Mouse (Mus musculus): ENCODE results near the gene Rap2a. TPM values are rescaled to one million over a fixed set of nuclear protein-coding genes. Genes with fewer than 3 reads are reported as not detected.
A peak's percentile ranks its signal among the peaks of the same experiment; 100 is the strongest.

The Rap2a gene
- 11.0 TPM in 2 replicates for polyA plus RNA-seq (2016; fragmentation: Nextera tagmentation; extraction: Ambion mirVana)

DNA sequence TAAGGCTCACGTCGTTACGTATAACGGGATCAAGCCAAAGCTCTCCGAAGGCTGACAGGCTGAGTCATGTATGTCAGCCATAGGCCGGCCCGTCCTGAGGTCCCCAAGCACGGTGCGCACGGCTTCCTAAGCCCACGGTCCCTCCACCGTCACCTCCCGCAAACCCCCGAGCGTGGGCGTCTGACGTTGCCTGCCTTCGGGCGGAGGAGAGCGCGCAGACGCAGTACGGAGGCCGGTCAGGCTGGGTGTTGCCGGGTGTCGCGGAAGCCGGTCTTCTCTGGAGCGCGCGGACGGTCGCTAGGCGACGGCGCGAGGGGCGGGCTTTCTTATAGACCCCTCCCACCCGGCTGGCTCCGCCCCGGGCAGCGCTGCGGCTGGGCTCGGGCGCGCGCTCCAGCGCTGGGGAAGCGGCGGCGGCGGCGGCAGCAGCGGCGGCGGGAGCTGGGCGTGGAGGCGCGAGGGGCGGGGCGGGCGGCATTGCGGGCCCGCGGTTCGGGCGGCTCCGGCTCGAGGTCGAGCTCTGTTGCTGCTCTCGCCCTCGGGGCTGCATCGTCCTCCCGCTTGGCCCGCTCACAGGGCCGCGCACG is at the start of gene Rap2a:
Gene Rap2a (plus strand): TSS at position 463 of the 587 bp plus-strand sequence.
- peak within 1 kb of the TSS; percentile 91 for H3K27ac ChIP-seq (replicated peaks)
- peaks cover 19% of the 10 kb centered on the region for H3K36me3 ChIP-seq (replicated peaks)
- no peaks in the 10 kb centered on the region for H3K27me3 ChIP-seq (replicated peaks; ENCODE audit: low read depth, poor library complexity, severe bottlenecking)
- H3K9me3 ChIP-seq = no peaks in the 10 kb centered on the region
- peaks cover 12% of the 10 kb centered on the region for H3K4me1 ChIP-seq
- DNase-seq (ENCODE audit: low spot score) = peak; percentile 97
- under 1% methylated on average over 78 of the region's 78 CpGs for WGBS
- H3K4me3 ChIP-seq = peak within 1 kb of the TSS; percentile 82

DNA sequence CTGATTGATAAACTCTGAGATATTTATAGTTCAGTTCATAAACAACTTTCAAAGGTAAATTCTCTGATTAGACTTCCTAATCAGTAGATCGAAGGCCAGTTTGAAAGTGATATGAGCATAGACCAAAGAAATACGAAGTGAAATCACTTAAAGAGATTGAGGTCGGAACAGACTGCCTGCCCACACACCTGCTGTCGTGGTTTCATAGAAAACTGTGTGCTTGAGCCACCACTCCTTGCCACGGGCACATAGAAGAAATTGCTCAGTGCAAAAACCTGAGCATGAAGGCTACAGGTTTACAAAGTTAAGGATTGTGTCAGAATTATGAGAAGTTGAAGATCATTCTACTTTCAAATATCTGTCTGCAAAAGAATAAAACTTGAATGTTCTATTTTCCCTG is 49.7 kb upstream of the Rap2a start:
- Histone ChIP-seq H3K4me3 (no peak overlapping the region), H3K4me1 (no peaks in the 10 kb centered on the region), H3K9me3 (peaks cover 15% of the 10 kb centered on the region; the same call in 1 of the 2 replicates), H3K36me3 (replicated peaks) (peaks cover 49% of the 10 kb centered on the region), H3K27me3 (replicated peaks; ENCODE audit: low read depth, poor library complexity, severe bottlenecking) (no peaks in the 10 kb centered on the region), H3K27ac (replicated peaks) (no peak overlapping the region)
- 93% methylated on average over 5 of the region's 5 CpGs for WGBS
- no peak for DNase-seq (ENCODE audit: low spot score)

DNA sequence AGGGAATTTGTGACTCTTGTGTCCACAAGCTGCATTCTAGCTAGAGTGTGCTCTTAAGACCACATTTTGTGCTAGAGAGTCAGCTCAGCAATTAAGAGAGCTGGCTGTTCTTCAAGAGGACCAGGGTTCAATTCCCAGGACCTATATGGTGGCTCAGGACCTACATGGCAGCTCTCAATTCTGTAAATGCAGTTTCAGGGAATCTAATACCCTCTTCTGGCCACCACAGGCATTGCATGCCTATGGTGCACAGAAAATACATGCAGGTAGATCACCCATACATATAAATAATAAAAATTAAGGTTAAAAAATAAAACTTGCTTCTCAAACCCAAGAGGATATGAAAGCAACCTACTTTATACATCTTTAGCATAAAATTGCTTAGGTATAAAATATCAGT is 45.5 kb upstream of the Rap2a start:
- peaks cover 11% of the 10 kb centered on the region; the same call in 1 of the 2 replicates for H3K4me1 ChIP-seq
- H3K4me3 ChIP-seq = no peak overlapping the region
- peak; percentile 15 for DNase-seq (ENCODE audit: low spot score)
- H3K36me3 ChIP-seq (replicated peaks) = peaks cover 17% of the 10 kb centered on the region
- H3K9me3 ChIP-seq = no peaks in the 10 kb centered on the region
- H3K27me3 ChIP-seq (replicated peaks; ENCODE audit: low read depth, poor library complexity, severe bottlenecking) = no peaks in the 10 kb centered on the region
- no peak overlapping the region for H3K27ac ChIP-seq (replicated peaks)

DNA sequence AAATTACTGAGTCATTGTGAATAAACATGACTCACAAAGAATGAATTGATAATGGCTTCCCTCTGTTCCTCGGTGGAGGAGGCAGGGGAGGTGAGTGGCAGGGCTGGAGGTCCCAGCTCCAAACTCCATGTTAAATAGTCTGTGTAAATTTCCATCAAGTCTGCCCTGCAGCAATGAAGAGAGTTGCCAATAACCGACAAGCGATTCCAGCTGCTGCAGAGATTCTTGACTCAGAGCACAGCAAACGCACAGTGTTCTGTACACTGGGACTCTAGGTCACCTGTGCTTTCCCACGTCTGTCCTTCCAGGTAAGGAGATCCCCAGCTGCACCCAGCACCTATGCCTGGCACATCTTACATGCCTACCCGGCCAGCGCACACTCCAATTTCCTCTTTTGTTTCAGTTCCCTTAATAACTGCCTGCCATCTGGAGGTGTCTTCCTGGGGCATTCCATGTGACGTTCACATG is 44.3 kb upstream of the Rap2a start:
- DNase-seq (ENCODE audit: low spot score) = peak; percentile 35
- Histone ChIP-seq H3K4me1 (peaks cover 11% of the 10 kb centered on the region; the same call in 1 of the 2 replicates), H3K9me3 (no peaks in the 10 kb centered on the region), H3K4me3 (no peak overlapping the region), H3K27me3 (replicated peaks; ENCODE audit: low read depth, poor library complexity, severe bottlenecking) (no peaks in the 10 kb centered on the region), H3K36me3 (replicated peaks) (peaks cover 12% of the 10 kb centered on the region), H3K27ac (replicated peaks) (0 out of 2 replicates have a peak overlapping the region, but pooled peaks have one; percentile 21)
- 60% methylated on average over 8 of the region's 8 CpGs for WGBS

DNA sequence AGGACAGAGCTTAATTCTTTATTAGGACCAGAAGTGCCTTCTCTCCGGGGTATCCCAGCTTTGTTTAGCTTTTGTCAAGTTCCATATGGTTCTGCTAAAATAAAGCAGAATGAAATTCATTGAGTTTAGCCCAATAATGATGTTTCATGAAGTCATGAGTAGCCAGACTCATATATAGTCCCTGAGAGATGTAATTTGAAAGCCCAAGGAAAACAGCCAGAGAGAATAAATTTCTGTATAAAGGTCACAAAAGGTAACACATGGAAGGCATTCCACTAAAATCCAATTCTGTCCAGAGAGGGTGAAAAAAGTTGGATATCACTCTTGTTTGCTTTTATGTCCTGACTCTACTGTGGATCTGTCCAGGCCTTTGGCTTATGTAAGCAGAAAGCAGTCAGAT is 43.4 kb upstream of the Rap2a start:
- no peak for DNase-seq (ENCODE audit: low spot score)
- Histone ChIP-seq H3K4me3 (no peak overlapping the region), H3K27ac (replicated peaks) (no peak overlapping the region), H3K4me1 (peaks cover 11% of the 10 kb centered on the region; the same call in 1 of the 2 replicates), H3K36me3 (replicated peaks) (0 out of 2 replicates have a peak, but pooled peaks cover 4% of the 10 kb centered on the region), H3K9me3 (0 out of 2 replicates have a peak, but pooled peaks cover 2% of the 10 kb centered on the region), H3K27me3 (replicated peaks; ENCODE audit: low read depth, poor library complexity, severe bottlenecking) (no peaks in the 10 kb centered on the region)
- WGBS = 55% methylated on average over 1 of the region's 1 CpGs

DNA sequence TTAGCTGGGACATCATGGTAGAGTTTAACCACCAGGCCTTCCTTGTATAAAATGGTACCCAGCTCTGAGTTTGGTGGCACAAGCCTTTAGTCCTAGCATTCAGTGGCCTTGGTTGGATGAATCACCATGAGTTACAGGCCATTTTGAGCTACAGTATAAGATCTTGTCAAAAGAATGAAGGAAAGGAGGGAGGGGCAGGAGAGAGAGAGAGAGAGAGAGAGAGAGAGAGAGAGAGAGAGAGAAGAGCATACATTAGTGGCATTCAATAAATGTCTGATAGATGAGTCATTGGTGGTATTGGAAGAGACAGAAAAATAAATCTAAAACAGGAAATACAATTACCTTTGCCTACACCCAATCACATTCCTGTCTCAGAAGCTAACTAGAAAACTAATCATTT is 37.5 kb upstream of the Rap2a start:
- no peak for DNase-seq (ENCODE audit: low spot score)
- H3K27ac ChIP-seq (replicated peaks) = no peak overlapping the region
- H3K4me1 ChIP-seq = no peaks in the 10 kb centered on the region
- 0 out of 2 replicates have a peak, but pooled peaks cover 4% of the 10 kb centered on the region for H3K36me3 ChIP-seq (replicated peaks)
- no peaks in the 10 kb centered on the region for H3K27me3 ChIP-seq (replicated peaks; ENCODE audit: low read depth, poor library complexity, severe bottlenecking)
- no peak overlapping the region for H3K4me3 ChIP-seq
- 0 out of 2 replicates have a peak, but pooled peaks cover 2% of the 10 kb centered on the region for H3K9me3 ChIP-seq

DNA sequence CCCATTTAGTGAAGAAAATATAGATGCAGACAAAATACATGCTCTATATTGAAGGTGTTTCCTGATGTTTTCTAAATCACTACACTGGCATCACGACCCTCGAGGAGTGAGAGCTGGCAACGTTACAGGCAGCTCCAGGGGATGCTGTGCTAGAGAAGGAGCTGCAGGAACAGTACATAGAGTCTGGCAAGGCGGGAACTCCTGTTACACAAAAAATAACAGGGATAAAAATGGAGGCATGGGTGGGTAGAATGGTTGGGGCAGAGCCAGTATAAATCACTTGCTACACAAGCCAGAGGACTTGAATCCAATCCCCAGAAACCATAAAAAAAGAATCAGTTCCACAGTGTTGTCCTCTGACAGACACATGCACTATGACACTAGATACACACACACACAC is 37.0 kb upstream of the Rap2a start:
- H3K27ac ChIP-seq (replicated peaks) = no peak overlapping the region
- 0 out of 2 replicates have a peak, but pooled peaks cover 4% of the 10 kb centered on the region for H3K36me3 ChIP-seq (replicated peaks)
- H3K27me3 ChIP-seq (replicated peaks; ENCODE audit: low read depth, poor library complexity, severe bottlenecking) = no peaks in the 10 kb centered on the region
- no peak for DNase-seq (ENCODE audit: low spot score)
- H3K9me3 ChIP-seq = 0 out of 2 replicates have a peak, but pooled peaks cover 2% of the 10 kb centered on the region
- H3K4me1 ChIP-seq = no peaks in the 10 kb centered on the region
- WGBS = 88% methylated on average over 4 of the region's 4 CpGs
- H3K4me3 ChIP-seq = no peak overlapping the region

DNA sequence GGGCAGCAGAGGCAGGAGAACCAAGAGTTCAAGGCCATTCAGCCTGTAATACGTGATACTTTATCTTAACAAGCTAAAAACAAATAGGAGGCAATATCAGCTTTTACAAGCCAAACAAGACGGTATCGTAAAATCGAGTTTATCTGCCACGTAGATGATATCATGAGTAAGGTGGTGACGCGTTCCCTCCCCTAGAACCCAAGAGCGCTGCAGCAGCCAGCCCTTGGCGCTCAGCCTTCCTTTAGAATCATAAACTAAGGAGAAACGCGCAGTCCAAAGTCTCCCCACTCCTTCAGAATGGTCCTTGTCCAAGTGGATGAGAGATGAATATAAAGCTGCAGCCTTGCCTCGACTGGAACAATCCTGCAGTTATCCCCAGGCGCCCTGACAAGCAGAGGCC is 36.4 kb upstream of the Rap2a start:
- no peak overlapping the region for H3K27ac ChIP-seq (replicated peaks)
- 0 out of 2 replicates have a peak, but pooled peaks cover 2% of the 10 kb centered on the region for H3K9me3 ChIP-seq
- no peaks in the 10 kb centered on the region for H3K27me3 ChIP-seq (replicated peaks; ENCODE audit: low read depth, poor library complexity, severe bottlenecking)
- H3K36me3 ChIP-seq (replicated peaks) = 0 out of 2 replicates have a peak, but pooled peaks cover 4% of the 10 kb centered on the region
- H3K4me1 ChIP-seq = no peaks in the 10 kb centered on the region
- no peak overlapping the region for H3K4me3 ChIP-seq
- WGBS = 93% methylated on average over 13 of the region's 13 CpGs
- no peak for DNase-seq (ENCODE audit: low spot score)

DNA sequence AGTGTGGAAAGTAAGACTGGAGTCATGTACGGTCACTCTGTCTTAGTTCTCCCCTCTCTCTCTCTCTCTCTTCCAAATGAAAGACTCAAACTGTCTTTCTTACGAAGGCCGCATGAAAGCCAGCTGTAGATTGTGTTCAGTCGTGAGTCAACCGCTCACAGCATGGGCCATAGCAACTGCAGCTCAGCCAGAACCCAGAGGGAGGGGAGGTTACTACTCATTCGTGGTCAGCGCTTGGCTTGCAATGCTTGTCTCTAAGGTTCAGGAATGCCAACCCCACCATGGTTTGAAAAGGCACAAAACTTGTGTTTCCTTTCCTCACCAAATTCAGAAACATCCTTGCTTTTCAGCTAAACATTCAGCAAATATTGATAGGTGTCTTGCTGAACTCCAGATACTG is 24.0 kb upstream of the Rap2a start:
- H3K27me3 ChIP-seq (replicated peaks; ENCODE audit: low read depth, poor library complexity, severe bottlenecking) = no peaks in the 10 kb centered on the region
- 85% methylated on average over 7 of the region's 7 CpGs for WGBS
- no peaks in the 10 kb centered on the region for H3K36me3 ChIP-seq (replicated peaks)
- no peaks in the 10 kb centered on the region for H3K4me1 ChIP-seq
- no peak overlapping the region for H3K27ac ChIP-seq (replicated peaks)
- H3K4me3 ChIP-seq = no peak overlapping the region
- no peak for DNase-seq (ENCODE audit: low spot score)
- peaks cover 4% of the 10 kb centered on the region for H3K9me3 ChIP-seq

DNA sequence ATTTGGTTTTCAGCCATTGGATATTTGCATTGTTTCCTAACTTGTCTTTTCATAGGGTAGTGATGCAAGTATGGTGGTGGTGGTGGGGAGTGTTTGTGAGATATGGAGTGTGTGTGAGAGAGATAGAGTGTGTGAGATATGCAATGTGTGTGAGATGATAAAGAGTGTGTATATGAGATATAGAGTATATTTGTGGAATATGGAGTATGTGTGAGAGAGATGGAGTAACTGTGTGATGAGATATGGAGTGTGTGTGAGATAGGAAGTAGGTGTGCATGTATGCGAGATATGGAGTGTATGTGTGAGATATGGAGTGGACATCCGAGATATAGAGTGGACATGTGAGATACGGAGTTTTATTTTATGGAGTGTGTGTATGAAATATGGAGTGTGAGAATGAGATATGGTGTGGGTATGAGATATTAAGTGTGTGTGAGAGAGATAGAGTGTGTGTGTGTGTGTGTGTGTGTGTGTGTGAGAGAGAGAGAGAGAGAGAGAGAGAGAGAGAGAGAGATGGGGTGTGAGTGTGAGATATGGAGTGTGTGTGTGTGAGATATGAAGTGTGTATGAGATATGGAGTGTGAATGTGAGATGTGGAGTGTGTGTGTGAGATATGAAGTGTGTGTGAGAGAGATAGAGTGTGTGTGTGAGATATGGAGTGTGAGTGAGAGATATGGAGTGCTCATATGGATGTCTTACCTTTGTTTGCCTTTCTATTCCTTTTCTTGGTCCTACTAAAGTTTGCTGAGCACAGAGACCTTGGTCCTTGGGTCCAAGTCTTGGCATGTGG is 14.1 kb upstream of the Rap2a start:
- no peaks in the 10 kb centered on the region for H3K27me3 ChIP-seq (replicated peaks; ENCODE audit: low read depth, poor library complexity, severe bottlenecking)
- no peaks in the 10 kb centered on the region for H3K36me3 ChIP-seq (replicated peaks)
- no peaks in the 10 kb centered on the region for H3K4me1 ChIP-seq
- no peak overlapping the region for H3K4me3 ChIP-seq
- DNase-seq (ENCODE audit: low spot score) = no peak
- 91% methylated on average over 3 of the region's 3 CpGs for WGBS
- H3K27ac ChIP-seq (replicated peaks) = no peak overlapping the region
- no peaks in the 10 kb centered on the region for H3K9me3 ChIP-seq

DNA sequence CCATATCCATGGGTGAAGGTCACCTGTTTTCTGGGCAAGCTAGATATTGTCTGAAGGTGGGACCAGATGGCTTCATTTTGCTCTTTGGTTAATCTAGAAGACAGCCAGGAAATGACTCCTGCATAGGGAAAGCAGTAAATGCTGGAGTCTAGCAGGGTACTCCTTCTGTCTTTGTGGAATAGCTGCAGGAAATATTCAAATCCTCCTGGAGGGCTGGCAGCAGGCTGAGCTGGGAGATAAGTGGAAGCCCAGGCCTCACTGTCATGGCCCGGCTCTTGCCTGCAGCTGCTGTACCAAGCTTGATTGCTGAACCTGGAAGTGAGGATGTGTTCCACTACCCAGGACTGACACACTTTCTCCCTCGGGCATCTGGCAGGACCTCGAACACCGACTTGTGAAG is 11.4 kb upstream of the Rap2a start:
- H3K9me3 ChIP-seq = no peaks in the 10 kb centered on the region
- H3K4me1 ChIP-seq = no peaks in the 10 kb centered on the region
- no peak overlapping the region for H3K27ac ChIP-seq (replicated peaks)
- H3K36me3 ChIP-seq (replicated peaks) = no peaks in the 10 kb centered on the region
- no peak for DNase-seq (ENCODE audit: low spot score)
- no peaks in the 10 kb centered on the region for H3K27me3 ChIP-seq (replicated peaks; ENCODE audit: low read depth, poor library complexity, severe bottlenecking)
- H3K4me3 ChIP-seq = no peak overlapping the region
- WGBS = 83% methylated on average over 4 of the region's 4 CpGs

DNA sequence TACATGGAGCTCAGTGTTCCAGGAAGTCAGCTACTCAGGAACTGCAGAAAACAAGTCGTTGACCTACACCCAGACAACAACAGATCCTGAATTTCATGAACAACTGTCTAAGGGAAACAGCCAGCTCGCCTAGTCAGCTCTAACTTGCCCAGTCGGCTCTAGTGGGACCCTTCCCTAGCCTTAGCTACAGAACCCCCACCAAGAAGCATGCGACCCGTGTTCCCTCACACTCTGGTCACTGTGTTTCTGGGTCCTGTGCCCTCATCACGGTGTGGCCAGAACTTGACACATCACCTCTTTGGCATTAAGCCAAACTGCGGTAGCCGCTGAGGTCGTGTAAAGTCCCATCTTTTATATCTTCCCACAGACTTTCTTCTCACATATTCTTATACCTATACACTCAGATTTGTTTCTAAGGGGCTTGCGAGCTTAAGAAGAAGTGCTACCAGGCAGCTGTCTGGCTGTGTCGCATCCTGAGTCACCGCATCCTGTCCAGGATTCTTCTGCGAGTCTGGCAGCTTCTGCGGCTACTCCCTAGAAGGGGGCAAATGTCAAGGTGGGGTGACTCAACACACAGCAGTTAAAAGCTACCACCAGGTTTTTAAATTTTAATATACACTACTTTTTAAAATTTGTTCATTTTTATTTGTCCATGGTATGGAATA is 9.0 kb upstream of the Rap2a start:
- DNase-seq (ENCODE audit: low spot score) = no peak
- H3K36me3 ChIP-seq (replicated peaks) = no peaks in the 10 kb centered on the region
- H3K27me3 ChIP-seq (replicated peaks; ENCODE audit: low read depth, poor library complexity, severe bottlenecking) = no peaks in the 10 kb centered on the region
- 89% methylated on average over 14 of the region's 14 CpGs for WGBS
- no peaks in the 10 kb centered on the region for H3K4me1 ChIP-seq
- H3K4me3 ChIP-seq = no peak overlapping the region
- H3K27ac ChIP-seq (replicated peaks) = no peak overlapping the region
- H3K9me3 ChIP-seq = no peaks in the 10 kb centered on the region

Measured in embryonic facial prominence, embryonic 10.5 days (tissue).